Mouse (Mus musculus) small intestine, adult 2 months (tissue): ENCODE measurements around the gene Isoc2b.

ENCODE experiments used
- CTCF ChIP-seq: fragments of 200-500 bp; IDR thresholded peaks from 2 replicates; pipeline ENCODE4 v1.5.1; 2012; ENCODE audit warnings: low read depth, mild to moderate bottlenecking, control low read depth, inconsistent platforms, low read length, moderate library complexity, mixed read lengths; ENCODE audit not compliant: insufficient replicate concordance, insufficient read length; ENCODE audit errors: extremely low read depth
- POLR2A ChIP-seq: fragments of 200-500 bp; IDR thresholded peaks from 2 replicates; pipeline ENCODE4 v1.6.1; 2012; ENCODE audit warnings: low read depth, mild to moderate bottlenecking, control low read depth, inconsistent platforms, low read length, moderate library complexity

- TF ChIP-seq CTCF (no peak), POLR2A (no peak)
Measured at GRCm38 (mm10) chr7:4842634-4843131, 27.4 kb downstream of the Isoc2b start.
